Mouse (Mus musculus) adrenal gland, adult 18-20 months (tissue): ENCODE results near the gene Mpzl3. TPM values are rescaled to one million over a fixed set of nuclear protein-coding genes. Genes with fewer than 3 reads are reported as not detected.
A peak's percentile ranks its signal among the peaks of the same experiment; 100 is the strongest.

Experiments
- DNase-seq, 2 experiments: peaks; one replicate each; pipeline ENCODE4 v3.0.0; 2021 to 2022; ENCODE audit warnings: low spot score in 2 of 2
- total RNA-seq, 2 experiments: library from RNA; stranded (reverse); gene quantifications; 1 replicate in 1 of 2; 2 replicates in 1 of 2; pipeline ENCODE4 v1.2.3; 2021

The Mpzl3 gene
- total RNA-seq, 2 experiments from 2014 or later, result 7.3 to 9.1 TPM

- no peak for DNase-seq
Observed at GRCm38 (mm10) chr9:45097877-45098276, 42.9 kb downstream of the Mpzl3 start.

DNA sequence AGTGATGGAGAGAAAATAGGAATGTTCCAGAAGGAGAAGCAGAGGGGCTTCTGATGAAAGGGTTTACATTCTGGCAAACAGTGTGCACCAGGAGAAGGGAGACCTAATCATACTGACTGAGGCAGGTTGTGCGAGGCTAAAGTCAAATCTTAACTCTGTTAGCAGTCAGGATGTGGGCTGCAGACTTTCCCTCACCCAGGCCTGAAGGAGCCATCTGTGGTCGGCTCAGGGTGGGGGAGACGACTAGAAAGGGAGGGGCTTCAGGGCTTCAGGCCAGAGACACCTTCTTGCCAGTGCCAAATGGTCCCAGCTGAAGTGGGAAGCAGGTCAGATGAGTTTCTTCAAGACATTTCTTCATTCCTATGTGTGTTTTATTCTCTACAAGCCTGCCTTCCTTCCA is 43.4 kb downstream of the Mpzl3 start:
- DNase-seq, result no peak

- DNase-seq, result no peak
Observed at GRCm38 (mm10) chr9:45102528-45102927, 47.5 kb downstream of the Mpzl3 start.

- no peak for DNase-seq
Observed at GRCm38 (mm10) chr9:45103211-45103979, 48.4 kb downstream of the Mpzl3 start.

- no peak for DNase-seq
Observed at GRCm38 (mm10) chr9:45105596-45106374, 50.8 kb downstream of the Mpzl3 start.

DNA sequence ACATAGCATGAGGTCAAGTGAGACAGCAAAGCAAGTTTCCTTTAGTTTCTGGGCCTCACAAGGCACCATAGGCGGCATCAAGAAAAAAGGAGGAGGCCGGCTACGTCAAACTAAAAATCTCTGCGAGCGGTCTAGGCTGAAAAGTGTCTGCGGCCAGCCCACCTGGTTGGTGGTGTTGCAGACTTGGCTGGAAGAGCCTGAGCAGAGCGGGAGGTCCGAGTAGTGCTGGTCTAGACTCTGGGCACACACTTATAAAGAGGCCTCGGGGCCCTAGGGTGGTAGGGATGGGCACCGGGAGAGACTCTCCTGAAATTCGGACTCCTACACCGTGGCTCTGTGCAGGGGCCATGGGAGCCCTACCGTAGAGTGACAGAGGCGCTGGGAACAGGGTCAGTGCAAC is 60.7 kb downstream of the Mpzl3 start:
- DNase-seq, result peak in 1 of 2 experiments; percentile 17

- no peak for DNase-seq
Observed at GRCm38 (mm10) chr9:45116819-45117218, 61.8 kb downstream of the Mpzl3 start.

DNA sequence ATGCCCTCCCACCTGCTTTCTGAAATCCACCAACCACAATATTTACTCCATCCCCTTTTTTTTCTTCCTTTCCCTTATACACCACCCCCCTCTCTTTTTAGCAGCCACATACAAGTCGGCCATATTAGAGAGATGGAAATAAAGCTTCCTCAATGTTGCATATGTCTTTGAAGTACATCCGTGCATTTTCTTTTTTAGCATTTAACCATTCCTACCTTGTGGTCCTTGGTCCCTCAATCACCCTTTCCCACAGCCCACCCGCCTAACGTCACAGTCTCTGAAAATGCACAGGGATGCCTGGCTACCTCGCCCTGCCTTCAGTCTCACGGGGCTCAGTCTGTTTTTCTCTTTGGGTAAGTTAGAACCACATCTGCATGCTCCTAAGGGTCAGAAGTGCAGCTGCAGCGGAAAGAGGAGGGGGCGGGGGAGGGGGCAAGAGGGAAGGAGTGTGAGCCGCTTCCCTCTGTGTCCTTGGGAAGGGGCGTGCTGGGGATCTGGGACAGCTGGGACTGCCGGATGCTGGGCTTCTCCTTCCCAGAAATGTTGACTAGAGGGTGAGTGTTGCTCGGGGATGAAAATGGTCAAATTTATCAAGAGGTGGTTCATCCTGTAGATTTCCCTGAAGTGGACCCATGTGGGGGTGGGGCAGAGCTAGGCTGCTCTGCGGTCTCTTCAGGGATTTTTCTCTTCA is 62.9 kb downstream of the Mpzl3 start, which contains the start of gene Scn2b:
Gene Scn2b, plus strand, starts transcription at position 42 of the 691 bp plus-strand sequence.
- DNase-seq, result no peak

DNA sequence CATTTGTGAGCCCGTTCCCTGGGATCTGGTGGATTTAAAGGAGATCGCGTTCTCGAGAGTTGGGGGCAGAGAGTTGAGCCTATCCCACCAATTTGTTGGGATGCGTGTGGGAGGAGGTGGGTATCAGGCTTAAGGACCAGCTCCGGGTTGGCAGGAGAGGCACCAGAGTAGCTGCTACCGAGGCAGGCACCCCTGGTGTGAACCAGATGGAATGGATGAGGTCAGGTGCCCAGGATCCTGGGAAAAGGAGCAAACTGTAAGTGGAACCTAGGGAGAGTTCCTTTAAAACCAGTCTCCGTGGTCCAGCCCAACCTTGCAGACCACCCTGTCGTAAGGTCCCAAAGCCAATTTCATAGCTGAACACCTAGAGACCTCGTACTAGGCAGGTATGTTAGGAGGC is 63.6 kb downstream of the Mpzl3 start:
- DNase-seq, result no peak

- DNase-seq, result no peak
Observed at GRCm38 (mm10) chr9:45119316-45119953, 64.4 kb downstream of the Mpzl3 start.

- DNase-seq, result no peak
Observed at GRCm38 (mm10) chr9:45119954-45120530, 65.1 kb downstream of the Mpzl3 start.

DNA sequence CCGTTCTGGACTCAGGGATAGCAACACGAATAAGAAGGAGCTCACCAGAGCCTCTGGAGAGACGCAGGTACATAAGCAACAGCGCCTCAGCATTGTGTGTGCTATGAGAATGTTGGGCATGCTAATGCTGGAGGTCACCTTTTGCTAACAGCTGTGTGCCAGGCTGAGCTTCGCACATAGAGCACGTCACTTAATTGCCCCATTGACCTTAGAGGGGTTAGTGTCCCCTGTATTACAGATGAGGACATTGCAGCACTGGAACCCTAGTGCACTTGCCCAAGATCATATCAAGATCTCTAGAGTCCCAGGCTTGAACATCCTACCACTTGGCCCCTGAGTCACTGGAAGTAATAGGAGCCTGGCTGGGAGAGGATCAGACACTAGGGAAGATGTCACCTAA is 65.6 kb downstream of the Mpzl3 start:
- DNase-seq, result no peak

GRCm38 (mm10) chr9:45121001-45121400 is 66.0 kb downstream of the Mpzl3 start:
- no peak for DNase-seq

- DNase-seq, result peak; percentile 65 to 66
Observed at GRCm38 (mm10) chr9:45121769-45122168, 66.8 kb downstream of the Mpzl3 start.

DNA sequence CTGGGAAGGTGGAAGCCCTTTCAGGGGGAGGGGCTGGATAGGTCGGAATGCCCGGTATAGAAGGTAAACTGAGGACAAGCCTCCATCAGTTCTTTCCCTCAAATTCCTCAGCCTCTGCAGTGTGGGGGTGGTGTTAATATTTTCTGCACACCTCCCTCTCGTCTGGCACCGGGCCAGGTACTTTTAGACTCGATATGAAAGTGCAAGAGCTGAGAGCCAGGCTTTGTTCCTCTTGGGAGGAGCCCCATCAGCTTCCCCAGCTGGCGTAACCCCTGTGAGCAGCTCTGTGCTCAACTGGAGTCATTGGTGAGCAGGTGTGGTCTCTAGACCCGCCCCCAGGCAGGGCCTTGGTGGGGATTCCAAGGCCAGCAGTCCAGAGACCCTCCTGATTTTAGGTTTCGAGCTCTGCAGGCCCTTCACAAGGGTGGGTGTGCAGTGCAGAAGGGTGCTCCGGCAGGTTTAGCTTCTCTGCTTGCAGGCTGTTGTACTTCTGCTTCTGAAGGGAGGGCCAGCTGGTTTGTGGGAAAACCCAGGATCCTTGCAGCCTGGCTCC is 67.3 kb downstream of the Mpzl3 start:
- DNase-seq, result no peak

GRCm38 (mm10) chr9:45125211-45125610 is 70.2 kb downstream of the Mpzl3 start:
- DNase-seq, result no peak

DNA sequence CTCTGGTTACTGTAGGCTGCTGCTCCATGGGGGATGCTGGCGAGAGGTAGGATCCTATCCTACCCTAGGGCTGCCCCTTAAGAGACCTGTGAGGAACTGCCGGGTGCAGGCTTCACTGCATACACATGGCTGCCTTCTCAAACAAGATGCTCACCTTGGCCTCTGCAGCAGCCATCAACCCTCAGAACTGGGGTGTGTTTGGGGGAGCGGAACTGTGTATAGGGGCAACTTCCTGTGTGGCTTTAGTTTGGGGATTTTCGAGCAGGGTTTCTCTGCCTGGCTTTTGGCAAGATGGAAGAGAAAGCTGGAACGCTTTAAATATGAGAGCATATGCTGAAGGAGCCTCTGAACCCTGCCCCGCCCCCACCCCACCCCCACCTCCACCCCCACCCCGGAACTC is 72.0 kb downstream of the Mpzl3 start:
- no peak for DNase-seq
